Mouse (Mus musculus) urinary bladder, postnatal 25 days (tissue): ENCODE results near the gene Sh2d1b1.

Source experiments
- DNase-seq: peaks from one replicate; pipeline ENCODE4 v3.0.0; 2022; ENCODE audit warnings: low spot score

Sh2d1b1 gene

GRCm38 (mm10) chr1:170324312-170324711, 47.2 kb downstream of the Sh2d1b1 start:
- DNase-seq: no peak

- DNase-seq: no peak
These were observed 48.2 kb downstream of the Sh2d1b1 start for GRCm38 (mm10) chr1:170325277-170325676.

GRCm38 (mm10) chr1:170331926-170332325, 54.8 kb downstream of the Sh2d1b1 start:
- no peak for DNase-seq

- no peak for DNase-seq
These were observed 55.7 kb downstream of the Sh2d1b1 start for GRCm38 (mm10) chr1:170332775-170333174.
